In the genomic region with DNA sequence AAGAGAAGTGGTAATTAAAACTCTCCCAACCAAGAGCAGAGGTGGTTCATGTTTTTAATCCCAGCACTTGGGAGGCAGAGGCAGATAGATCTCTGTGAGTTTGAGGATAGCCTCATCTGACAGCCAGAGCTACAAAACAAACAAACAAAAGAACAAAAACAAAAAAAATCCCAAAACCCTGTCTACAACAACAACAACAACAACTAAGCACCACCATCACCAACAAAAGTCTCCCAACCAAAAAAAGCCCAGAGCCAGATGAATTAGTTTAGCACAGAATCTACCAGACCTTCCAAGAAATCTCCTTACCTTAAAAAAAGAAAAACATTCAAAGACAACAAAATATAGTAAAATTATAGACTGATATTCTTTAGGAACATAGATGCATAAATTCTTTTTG, we compare ENCODE assay signal across 19 mouse cellular contexts. TPM values are rescaled to one million over a fixed set of nuclear protein-coding genes. Genes with fewer than 3 reads are reported as not detected.
A peak's percentile ranks its signal among the peaks of the same experiment; 100 is the strongest.
DNase-seq lines count a peak whose midpoint lies in the region; ATAC-seq lines count a peak whose summit lies in the region.
"Had no signal": no experiment of that assay in that cellular context is flagged by ENCODE, and none has a peak within 500 bp of the region (broad histone marks: within the 10 kb centered on the region; RNA-seq: fewer than 3 reads in every experiment).

No protein-coding gene starts in this region.

- H3K9me3 ChIP-seq in midbrain, embryonic 11.5 days (ENCODE audit: control insufficient read depth, low read length): no peaks in the 10 kb centered on the region
- H3K9me3 ChIP-seq in midbrain, embryonic 14.5 days (ENCODE audit: control insufficient read depth, low read length): no peaks in the 10 kb centered on the region
- H3K9me3 ChIP-seq: G1E had no signal

- no peak overlapping the region for H3K9ac ChIP-seq in midbrain, embryonic 11.5 days (ENCODE audit: low read length)
- no peak overlapping the region for H3K9ac ChIP-seq in midbrain, embryonic 14.5 days (replicated peaks; ENCODE audit: low read length)

- H3K36me3 ChIP-seq in midbrain, embryonic 11.5 days (ENCODE audit: control insufficient read depth, insufficient read depth, low read length): peaks cover 1% of the 10 kb centered on the region; the same call in 1 of the 2 replicates
- H3K36me3 ChIP-seq in midbrain, embryonic 14.5 days (ENCODE audit: control insufficient read depth, insufficient read depth, low read length): peaks cover 6% of the 10 kb centered on the region
- H3K36me3 ChIP-seq: G1E had no signal

- no peak overlapping the region for H3K27ac ChIP-seq in midbrain, embryonic 11.5 days (ENCODE audit: low read depth, low read length)
- H3K27ac ChIP-seq in midbrain, embryonic 14.5 days (replicated peaks; ENCODE audit: low read depth, low read length): no peak overlapping the region

- ATAC-seq in midbrain, embryonic 11.5 days (ENCODE audit: low FRiP score): no peak
- no peak for ATAC-seq in midbrain, embryonic 14.5 days (ENCODE audit: low FRiP score, low TSS enrichment)
- ATAC-seq: activated CD4-positive, CD25-positive, alpha-beta regulatory T cell, adult 4 months; CD4-positive, CD25-positive, alpha-beta regulatory T cell, adult 4 months; Patski had no signal

- peak; percentile 59 for DNase-seq in heart, adult 11 months
- DNase-seq in heart, adult 8-10 months (ENCODE audit: low spot score): no peak
- peak; percentile 60 for DNase-seq in midbrain, embryonic 11.5 days (ENCODE audit: low spot score, missing footprints)
- no peak for DNase-seq in midbrain, embryonic 14.5 days
- DNase-seq: adrenal gland, adult 2 months; adrenal gland, adult 8-10 months; adrenal gland, postnatal 10 days; adrenal gland, postnatal 14 days; adrenal gland, postnatal 25 days; adrenal gland, postnatal 36 days; B cell, adult 2 months; cerebellum, adult 11 months; cerebellum, adult 11-12 months; cerebellum, adult 18-20 months had no signal

- no peak overlapping the region for H3K4me3 ChIP-seq in midbrain, embryonic 11.5 days (ENCODE audit: low read depth, low read length)
- H3K4me3 ChIP-seq in midbrain, embryonic 14.5 days (replicated peaks; ENCODE audit: low read depth, low read length): no peak overlapping the region

- peaks cover 19% of the 10 kb centered on the region for H3K4me1 ChIP-seq in midbrain, embryonic 11.5 days (ENCODE audit: control insufficient read depth, insufficient read depth, low read length)
- H3K4me1 ChIP-seq in midbrain, embryonic 14.5 days (ENCODE audit: control insufficient read depth, insufficient read depth, low read length): no peaks in the 10 kb centered on the region

- H3K27me3 ChIP-seq in midbrain, embryonic 11.5 days (ENCODE audit: control insufficient read depth, insufficient read depth, low read length): no peaks in the 10 kb centered on the region
- H3K27me3 ChIP-seq in midbrain, embryonic 14.5 days (ENCODE audit: control insufficient read depth, insufficient read depth, low read length): no peaks in the 10 kb centered on the region
- H3K27me3 ChIP-seq: CH12.LX, Patski had no signal

- no peak overlapping the region for H3K4me2 ChIP-seq in midbrain, embryonic 11.5 days
- no peak overlapping the region for H3K4me2 ChIP-seq in midbrain, embryonic 14.5 days (ENCODE audit: low read length)

RNA-seq across cellular contexts. Expression of a gene that starts 20.7 kb away (rescaled TPM):
- 10 to 100 TPM; 11.0 to 17.2 (median 12.3) TPM for total RNA-seq in heart, adult 8-10 months (2022)
- 12.7 and 13.5 TPM in 2 replicates for polyA plus RNA-seq in midbrain, embryonic 11.5 days (2014; fragmentation: Nextera tagmentation; extraction: Ambion mirVana)
- polyA plus RNA-seq in midbrain, embryonic 14.5 days (2014; fragmentation: Nextera tagmentation; extraction: Ambion mirVana): 29.9 and 30.9 TPM in 2 replicates

Comparison
In these comparisons a context has a peak if more than half of its experiments do, and no peak if none do; other contexts are left out.
1. DNase-seq: peak in heart, adult 11 months (single experiment) and midbrain, embryonic 11.5 days (single experiment); none in heart, adult 8-10 months (single experiment) and midbrain, embryonic 14.5 days (single experiment).